Mouse (Mus musculus) B cell, adult 67 days (primary cell): ENCODE results near the gene Vps72. TPM values are rescaled to one million over a fixed set of nuclear protein-coding genes. Genes with fewer than 3 reads are reported as not detected.

Experiments used
- total RNA-seq, 2 experiments: library from RNA; stranded (reverse); gene quantifications; 4 replicates each; pipeline ENCODE4 v1.2.4; 2023

The Vps72 gene
- total RNA-seq, result 10 to 100 TPM; 65.6 to 66.7 TPM

DNA sequence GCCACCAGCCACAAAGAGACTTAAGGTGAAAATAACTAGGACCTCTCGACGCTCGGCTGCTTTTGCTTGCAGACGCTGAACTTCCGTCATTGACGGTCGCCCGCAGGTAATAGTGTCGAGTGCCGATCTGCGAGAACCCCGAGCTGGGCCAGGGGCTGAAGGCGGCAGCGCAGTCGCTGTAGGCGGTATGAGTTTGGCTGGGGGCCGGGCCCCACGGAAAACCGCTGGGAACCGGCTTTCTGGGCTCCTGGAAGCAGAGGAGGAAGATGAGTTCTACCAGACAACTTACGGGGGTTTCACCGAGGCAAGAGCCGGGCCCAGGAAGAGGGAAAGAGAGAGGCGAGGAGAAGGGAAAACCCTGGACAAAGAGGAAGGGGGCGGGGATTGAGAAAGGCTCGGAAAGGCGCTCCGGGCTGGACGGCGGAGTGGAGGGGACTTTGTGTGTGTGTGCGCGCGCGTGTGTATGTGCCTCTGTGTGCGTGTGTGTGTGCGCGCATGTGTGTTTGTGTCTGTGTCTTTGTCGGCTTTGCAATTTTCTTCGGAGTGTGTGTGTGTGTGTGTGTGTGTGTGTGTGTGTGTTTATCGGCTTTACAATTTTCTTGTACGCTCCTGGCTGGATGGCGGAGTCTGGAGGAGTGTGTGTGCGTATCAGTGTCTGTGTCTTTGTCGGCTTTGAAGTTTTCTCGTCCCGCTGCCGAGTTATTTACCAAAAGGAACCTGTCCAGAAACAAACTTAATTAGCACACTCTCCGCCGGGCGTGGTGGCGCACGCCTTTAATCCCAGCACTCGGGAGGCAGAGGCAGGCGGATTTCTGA lies at the start of gene Vps72:
Gene Vps72, plus strand, starts transcription at position 112 of the 816 bp plus-strand sequence.

DNA sequence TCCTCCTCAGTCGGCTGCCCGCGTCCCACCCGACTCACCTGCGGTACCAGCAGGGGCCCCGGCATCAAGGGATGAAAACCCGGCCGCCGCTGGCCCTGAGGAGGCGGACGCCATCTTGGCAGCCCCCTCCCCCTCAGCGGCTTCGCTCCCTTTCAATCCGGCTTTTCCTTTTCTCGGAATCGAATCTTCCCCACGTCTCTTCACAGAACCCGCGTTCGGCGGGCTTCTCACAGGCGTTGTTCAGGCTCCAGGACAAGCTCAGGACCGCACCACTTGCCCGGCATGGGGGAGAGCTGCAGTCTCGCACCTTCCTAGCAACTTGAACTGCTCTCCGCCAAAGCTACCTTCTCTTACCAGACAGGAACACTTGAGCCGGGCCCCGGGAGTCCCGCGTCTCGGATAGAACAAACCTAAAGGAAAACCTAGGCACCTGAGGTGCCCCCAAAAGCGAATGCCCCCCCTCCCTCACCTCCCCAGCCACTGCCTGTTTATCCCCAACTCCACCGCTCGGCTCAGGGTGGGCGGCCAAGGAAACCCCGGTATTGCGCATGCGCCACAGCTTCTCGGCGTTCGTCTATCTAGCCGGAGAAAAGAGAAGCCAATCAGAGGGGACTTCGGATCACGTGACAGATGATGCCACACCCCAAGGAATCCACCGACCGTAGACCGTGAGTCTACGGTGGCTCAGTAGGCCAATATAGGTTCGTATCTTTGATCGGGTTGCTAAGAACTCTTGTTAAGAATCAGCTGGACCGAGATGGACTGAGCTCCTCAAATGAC lies 4.3 kb upstream of the Vps72 start, which contains the start of gene Pip5k1a:
Gene Pip5k1a, minus strand, starts transcription at position 593 of the 780 bp plus-strand sequence.

DNA sequence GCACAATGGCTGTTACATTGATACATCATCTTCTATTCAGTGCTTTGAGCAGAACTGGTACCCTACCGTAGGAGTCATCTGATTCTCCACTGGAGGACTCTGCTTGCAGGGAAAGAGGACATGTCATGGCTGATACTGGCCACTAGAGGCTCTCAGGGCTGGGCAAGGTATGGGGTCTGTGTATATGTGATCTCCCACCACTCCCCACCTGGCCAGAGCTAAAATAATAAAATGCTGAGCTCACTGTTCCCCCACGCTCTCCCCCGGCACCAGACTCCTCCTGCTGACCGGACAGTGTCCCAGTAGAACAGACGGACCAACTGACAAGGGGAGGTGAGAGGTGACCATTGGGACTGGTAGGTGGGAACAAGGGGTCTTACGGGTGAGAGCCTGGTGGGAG lies 13.4 kb downstream of the Vps72 start, which contains the start of gene Tmod4:
Gene Tmod4, plus strand, starts transcription at position 231 of the 400 bp plus-strand sequence.

DNA sequence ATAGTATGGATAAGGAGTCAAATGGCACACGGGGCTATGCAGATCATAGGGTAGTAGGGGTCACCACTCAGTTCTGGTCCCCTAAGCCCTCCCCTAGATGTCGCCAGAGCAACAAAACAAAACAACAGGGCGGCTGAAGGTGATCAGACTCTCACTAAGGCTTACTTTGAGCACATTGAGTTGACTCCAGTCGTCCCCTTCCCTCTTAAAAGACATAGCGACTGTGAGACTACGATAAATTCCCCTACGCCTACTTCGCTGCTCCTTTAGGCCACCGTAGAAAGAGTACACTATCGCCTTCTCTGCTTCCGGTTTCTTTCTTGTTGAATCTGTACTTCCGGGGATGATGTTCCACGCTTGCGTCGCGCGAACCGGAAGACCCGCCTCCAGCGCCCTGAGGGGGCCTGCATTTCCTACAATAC lies 22.9 kb downstream of the Vps72 start, which contains the start of the genes Scnm1 and Lysmd1:
Gene Scnm1, minus strand, starts transcription at position 332 of the 422 bp plus-strand sequence.
Gene Lysmd1, plus strand, starts transcription at position 409 of the 422 bp plus-strand sequence.

DNA sequence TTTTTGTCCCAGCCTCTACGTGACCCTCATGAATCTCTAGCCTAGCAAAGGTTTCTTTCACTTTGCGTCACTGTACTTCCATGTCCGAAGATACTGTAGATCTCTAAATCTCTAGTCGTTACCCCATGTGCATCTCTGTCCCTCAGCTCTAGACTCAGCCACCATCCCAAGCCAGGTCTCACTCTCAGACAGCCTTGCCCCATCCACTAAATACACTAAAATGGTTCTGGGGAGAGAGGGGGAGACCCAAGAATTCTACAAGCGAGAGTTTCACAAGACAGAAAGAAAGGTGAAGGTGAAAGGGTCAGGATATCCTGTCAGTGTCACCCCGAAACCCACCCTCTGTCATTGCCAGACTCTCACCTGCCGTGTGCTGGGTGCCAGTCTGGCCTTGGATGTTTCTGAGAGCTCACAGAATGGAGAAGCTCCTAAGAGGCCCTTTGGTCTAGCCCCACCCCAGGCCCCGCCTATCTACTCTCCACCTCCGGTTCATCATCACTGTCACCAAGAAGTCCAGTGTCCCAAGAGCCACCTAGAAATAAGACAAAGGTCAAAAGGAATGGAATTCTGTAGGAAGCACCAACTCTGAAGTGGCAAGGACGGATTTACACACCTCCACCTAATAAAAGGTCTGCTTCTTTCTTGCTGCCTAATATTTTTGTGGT lies 31.3 kb downstream of the Vps72 start, which contains the start of gene Tnfaip8l2:
Gene Tnfaip8l2, minus strand, starts transcription at position 409 of the 665 bp plus-strand sequence.

DNA sequence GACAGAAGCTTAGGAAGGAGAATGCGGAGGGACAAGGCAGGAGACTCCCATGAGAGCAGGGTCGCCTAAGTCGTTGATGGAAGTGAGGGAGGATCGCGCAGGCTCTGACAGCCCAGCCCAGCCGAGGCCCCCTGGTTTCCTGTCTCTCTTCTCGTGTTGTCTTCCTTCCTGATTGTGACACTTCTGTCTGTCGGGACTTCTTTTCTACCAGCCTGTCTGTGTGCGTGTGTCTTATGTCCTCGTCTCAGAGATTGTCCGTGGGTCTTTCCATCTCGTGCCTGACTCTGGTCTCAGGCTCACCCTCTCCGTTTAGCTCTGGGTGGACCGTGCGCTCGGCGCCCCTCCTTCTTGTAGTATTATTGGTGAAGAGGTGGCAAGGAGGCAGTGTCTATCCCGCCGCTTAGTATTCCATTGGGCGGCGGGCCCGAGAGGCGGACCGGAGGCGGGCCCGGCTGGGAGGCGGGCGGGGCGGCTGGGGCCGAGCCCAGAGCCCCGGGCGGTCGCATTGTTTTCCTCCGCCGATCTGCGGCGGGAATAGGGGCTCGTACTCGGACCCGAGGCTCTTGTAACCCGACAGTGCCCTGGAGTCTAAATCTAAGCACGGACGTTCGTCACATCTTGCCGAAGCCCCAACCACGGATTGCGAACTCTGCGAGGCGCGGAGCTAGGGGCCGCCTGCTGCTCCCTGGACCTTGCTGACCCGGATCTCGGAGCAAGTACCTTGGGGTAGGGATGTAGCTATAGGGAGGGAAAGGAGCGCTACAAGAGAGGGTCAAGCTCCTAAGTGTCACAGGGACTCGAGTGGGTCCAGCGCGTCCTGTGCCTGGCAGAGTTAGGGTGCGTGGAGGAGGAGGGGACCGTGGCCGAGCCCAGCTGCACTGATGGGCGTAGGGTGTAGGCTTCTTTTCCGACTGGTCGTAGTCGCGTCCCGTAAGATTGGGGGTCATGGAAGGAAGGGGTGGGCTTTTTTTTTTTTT lies 49.5 kb downstream of the Vps72 start, which contains the start of gene Sema6c:
Gene Sema6c, plus strand, starts transcription at position 471 of the 977 bp plus-strand sequence.

Other genes with a start within 250 kb of the Vps72 start
- gene Psmb4, start 224.1 kb upstream of the Vps72 start, total RNA-seq, result 100 to 1,000 TPM; 197 to 231 TPM
- gene Selenbp1, start 178.0 kb upstream of the Vps72 start, total RNA-seq, result 1 to 10 TPM; 2.8 to 3.1 TPM
- 100 to 1,000 TPM; 124 to 129 TPM for gene Rfx5, start 156.9 kb upstream of the Vps72 start, total RNA-seq
- gene Pi4kb, start 136.3 kb upstream of the Vps72 start, total RNA-seq, result 10 to 100 TPM; 80.9 to 85.0 TPM
- gene Zfp687, start 95.6 kb upstream of the Vps72 start, total RNA-seq, result 10 to 100 TPM; 59.3 to 65.1 TPM
- 100 to 1,000 TPM; 116 to 124 TPM for gene Psmd4, start 68.4 kb upstream of the Vps72 start, total RNA-seq
- 10 to 100 TPM; 38.6 to 42.9 TPM for gene Pip5k1a, start 4.1 kb upstream of the Vps72 start, total RNA-seq
- gene Tmod4, start 13.5 kb downstream of the Vps72 start, total RNA-seq, result 1 to 10 TPM; 1.4 to 2.9 TPM
- 10 to 100 TPM; 78.0 to 81.5 TPM for gene Scnm1, start 23.0 kb downstream of the Vps72 start, total RNA-seq
- gene Lysmd1, start 23.1 kb downstream of the Vps72 start, total RNA-seq, result 10 to 100 TPM in 1 of 2 experiments, 1 to 10 TPM in 1; 9.6 to 10.1 TPM
- 10 to 100 TPM; 45.4 to 56.4 TPM for gene Tnfaip8l2, start 31.3 kb downstream of the Vps72 start, total RNA-seq
- 1 to 10 TPM in 1 of 2 experiments, under 1 TPM in 1; 0.41 to 1.2 TPM for gene Sema6c, start 49.4 kb downstream of the Vps72 start, total RNA-seq
- 10 to 100 TPM; 89.1 to 90.6 TPM for gene Gabpb2, start 106.9 kb downstream of the Vps72 start, total RNA-seq
- 100 to 1,000 TPM; 225 to 246 TPM for gene Cdc42se1, start 117.7 kb downstream of the Vps72 start, total RNA-seq
- 1 to 10 TPM; 8.9 to 9.2 TPM for gene Mllt11, start 121.1 kb downstream of the Vps72 start, total RNA-seq
- under 1 TPM in 1 of 2 experiments, not detected in 1; 0.70 TPM for gene Gm128, start 130.6 kb downstream of the Vps72 start, total RNA-seq
- gene Bnipl, start 140.2 kb downstream of the Vps72 start, total RNA-seq, result not detected
- gene Mindy1, start 170.3 kb downstream of the Vps72 start, total RNA-seq, result 10 to 100 TPM; 38.4 to 39.0 TPM
- gene Prune1, start 171.1 kb downstream of the Vps72 start, total RNA-seq, result 10 to 100 TPM; 14.6 to 16.5 TPM
- gene Anxa9, start 196.2 kb downstream of the Vps72 start, total RNA-seq, result 1 to 10 TPM; 1.2 to 2.8 TPM
- gene Cers2, start 203.8 kb downstream of the Vps72 start, total RNA-seq, result 100 to 1,000 TPM; 139 to 152 TPM
- 10 to 100 TPM; 39.0 to 43.5 TPM for gene Setdb1, start 246.2 kb downstream of the Vps72 start, total RNA-seq